Mouse (Mus musculus): ENCODE measurements around the gene Ppwd1.
"Not testable (repeated sequence)": the region's sequence is repeated elsewhere in the genome, so short reads cannot be mapped to it uniquely, and the experiment has no call there.

Ppwd1 gene

DNA sequence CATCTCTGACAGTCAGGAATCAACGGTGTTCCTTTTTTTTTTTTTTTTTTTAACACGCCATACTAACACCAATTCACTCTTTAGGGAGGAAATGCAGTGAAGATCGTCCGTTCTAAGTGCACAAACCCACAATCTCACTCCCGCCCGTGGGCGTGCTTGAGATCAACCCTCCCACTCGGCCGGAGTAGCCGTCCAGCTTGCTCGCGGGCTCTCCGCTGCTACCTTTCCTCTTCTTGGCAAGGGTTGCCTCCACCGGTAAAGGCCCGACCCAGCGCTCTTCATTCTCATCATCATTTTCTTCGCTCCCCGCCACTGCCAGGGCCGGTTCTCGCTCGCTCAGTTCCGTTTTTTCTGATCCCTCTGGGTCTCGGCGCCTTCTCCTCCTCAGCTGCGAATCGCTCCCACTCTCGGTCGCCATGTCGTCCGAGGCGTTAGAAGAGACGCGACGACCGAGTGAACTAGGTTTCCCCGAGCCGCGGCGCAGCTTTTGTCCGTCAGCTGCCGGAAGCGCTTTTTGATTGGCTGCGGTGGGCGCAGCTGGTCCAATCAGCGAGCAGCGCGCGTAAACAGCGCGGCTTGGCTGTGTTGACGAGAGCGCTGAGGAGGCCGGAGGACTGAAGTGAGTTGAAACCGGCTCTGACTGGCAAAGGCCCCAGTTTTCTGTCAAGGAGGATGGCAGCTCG, at the start of gene Ppwd1, which contains the start of gene Cenpk:
Gene Ppwd1 (minus strand): TSS at position 460 of the 683 bp plus-strand sequence.
Gene Cenpk (plus strand): TSS at position 228 of the 683 bp plus-strand sequence.
- peak; percentile 95 to 99 for DNase-seq (ENCODE audit: inconsistent age in 2 of 2, low spot score in 1 of 2)

DNA sequence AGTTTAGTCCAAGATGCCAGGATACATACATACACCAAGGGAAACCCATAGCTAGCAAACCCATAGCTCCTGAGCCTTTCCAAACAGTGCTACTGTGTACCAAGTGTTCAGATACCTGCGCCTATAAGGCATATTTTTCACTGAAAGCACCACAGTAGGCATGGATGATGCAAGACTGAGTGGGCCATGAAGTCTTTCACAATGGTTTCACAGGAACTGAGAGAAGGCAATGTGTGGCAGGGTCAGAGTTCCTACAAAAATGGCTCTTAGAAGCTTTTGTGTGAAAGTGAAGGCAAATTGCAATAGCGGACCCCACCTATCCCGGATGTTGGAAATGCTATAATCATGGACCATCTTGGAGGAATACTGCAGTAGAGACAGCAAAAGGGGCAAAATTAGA, 30.4 kb upstream of the Ppwd1 start:
- no peak for DNase-seq (ENCODE audit: inconsistent age in 2 of 2, low spot score in 1 of 2)

DNA sequence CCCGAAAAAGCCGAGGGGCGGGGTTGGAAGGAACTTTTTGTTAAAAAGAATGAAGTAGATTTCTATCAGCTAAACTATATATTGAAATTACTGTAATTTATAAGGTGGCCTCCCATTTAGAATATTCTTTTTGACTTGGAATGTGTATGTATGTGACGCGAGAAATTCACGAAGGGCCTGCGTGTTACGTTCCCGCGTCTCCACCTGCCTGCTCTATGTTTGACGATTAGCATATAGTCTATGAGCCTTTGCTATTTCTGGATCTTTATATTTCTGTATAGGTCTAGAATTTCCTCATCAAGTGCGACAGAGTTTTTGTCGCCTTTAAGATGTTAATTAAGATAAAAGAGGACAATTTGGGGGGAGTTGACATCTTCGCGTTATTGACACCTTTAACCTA, 538 bp upstream of the Ppwd1 start:
- no peak for DNase-seq (ENCODE audit: inconsistent age in 2 of 2, low spot score in 1 of 2)

DNA sequence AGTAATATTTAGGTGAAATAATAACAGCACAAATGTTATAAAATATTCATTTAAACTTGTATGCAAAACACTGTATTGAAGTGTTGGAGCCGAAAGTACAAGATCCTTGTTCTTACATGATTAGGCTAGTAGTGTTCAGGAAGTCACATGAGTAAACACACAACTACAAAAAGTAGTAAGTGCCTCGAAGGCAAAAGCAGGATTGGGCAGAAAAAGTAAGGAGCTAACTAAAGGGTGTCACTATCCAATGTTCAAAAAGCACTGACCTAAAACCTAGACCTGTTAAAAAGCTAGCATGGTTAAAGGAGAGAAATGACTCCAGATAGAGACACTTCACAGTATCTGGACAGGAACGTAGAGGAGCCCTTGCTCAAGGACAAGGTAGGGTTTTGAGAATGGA, 1.2 kb downstream of the Ppwd1 start:
- peak in 1 of 2 experiments; percentile 23 for DNase-seq (ENCODE audit: inconsistent age in 2 of 2, low spot score in 1 of 2)

DNA sequence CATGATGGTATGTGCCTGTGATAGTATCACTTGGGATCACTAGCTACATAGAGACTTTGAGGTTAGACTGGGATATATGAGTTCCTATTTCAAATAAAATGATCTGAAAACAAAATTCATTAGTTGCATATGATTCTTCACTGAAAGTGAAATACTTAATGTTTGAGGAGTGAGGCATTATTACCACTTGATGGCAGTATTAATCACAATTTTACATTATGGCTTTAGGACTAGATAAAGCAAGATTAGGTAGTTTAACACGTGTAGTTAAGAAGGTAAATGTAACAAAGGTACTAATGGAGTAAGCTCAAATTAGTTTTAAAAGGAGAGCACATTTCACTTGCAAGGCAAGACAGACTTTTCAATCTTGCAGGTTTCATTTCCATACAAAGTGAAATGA, 24.3 kb downstream of the Ppwd1 start:
- no peak for DNase-seq (ENCODE audit: inconsistent age in 2 of 2, low spot score in 1 of 2)

DNA sequence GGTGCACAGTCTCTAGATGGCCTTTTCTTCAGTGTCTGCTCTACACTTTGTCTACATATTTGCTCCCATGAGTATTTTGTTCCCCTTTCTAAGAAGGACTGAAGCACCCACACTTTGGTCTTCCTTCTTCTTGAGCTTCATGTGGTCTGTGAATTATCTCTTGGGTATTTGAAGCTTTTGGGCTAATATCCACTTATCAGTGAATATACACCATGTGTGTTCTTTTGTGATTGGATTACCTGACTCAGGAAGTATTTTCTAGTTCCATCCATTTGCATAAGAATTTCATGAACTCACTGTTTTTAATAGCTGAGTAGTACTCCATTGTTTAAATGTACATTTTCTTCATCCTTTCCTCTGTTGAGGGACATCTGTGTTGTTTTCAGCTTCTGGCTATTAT, 32.8 kb downstream of the Ppwd1 start:
- not testable (repeated sequence) for DNase-seq (ENCODE audit: inconsistent age in 2 of 2, low spot score in 1 of 2)

DNA sequence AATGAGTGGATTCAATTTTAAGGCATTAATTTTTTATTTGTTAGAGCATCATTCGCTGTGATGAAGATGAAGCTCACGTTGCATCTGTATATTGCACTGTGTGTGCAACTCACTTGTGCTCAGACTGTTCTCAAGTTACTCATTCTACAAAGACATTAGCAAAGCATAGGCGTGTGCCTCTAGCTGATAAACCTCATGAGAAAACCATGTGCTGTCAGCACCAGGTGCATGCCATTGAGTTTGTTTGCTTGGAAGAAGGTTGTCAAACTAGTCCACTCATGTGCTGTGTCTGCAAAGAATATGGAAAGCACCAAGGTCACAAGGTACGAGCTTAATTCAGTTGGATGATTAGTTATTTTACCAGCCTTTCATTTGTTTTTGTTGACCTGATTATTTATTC, 41.3 kb downstream of the Ppwd1 start:
- peak in 1 of 2 experiments; percentile 11 for DNase-seq (ENCODE audit: inconsistent age in 2 of 2, low spot score in 1 of 2)

DNA sequence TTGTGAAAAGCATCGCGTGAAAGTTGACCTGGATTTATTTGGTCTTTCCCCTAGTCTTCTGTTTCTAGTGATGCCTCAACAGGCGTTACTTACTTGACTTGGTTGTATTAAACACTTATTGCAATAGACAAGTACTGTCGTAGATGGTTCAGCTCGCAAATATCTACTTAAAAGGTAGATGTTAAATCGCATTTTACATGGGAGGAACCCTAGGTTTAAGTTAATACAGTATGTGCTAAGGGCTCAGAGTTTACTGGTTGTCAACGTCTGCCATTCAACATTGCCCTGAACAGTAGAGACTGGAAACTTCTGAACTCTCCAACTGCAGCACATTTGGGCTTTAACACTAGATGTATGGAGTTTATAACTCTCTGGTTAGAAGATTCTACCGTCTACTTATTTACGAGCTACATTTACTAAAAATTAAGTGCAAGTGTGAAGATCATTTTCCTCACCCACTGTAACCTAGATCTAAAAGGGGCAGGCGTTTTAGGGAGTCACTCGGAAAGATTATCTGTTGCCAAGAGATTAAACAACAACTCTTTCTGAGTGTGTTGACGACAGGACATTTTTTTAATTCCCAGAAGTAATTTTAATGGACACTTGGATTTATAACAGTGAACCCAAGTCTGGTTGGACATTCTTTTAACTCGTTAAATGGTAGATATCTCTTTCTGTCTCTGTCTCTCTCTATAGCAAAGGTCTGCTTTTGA, 49.3 kb downstream of the Ppwd1 start:
- no peak for DNase-seq (ENCODE audit: inconsistent age in 2 of 2, low spot score in 1 of 2)

DNA sequence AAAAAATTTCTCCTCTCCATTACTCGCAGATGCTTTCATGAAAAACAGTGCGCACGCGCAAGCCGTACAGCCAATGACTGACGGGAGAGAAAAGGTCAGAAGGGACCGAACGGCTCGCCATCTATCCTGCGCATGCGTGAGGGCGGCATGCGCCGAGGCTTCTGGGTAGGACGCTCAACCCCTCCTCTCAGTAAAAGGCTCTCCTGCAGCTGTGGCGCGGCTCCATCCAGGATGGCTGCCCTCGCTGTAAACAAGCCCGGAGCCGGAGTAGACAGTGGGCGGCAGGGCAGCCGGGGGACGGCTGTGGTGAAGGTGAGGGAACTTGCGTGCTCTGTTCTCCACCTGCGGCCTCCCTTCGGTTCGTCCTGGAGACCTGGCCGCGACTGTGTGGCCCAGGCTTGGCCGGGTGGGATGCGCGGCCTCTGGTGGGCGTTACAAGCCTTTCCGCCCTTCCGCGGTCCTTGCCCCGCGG, 50.0 kb downstream of the Ppwd1 start, which contains the start of gene Trim23:
Gene Trim23 (plus strand): TSS at position 148 of the 472 bp plus-strand sequence.
- peak; percentile 98 to 99 for DNase-seq (ENCODE audit: inconsistent age in 2 of 2, low spot score in 1 of 2)

DNA sequence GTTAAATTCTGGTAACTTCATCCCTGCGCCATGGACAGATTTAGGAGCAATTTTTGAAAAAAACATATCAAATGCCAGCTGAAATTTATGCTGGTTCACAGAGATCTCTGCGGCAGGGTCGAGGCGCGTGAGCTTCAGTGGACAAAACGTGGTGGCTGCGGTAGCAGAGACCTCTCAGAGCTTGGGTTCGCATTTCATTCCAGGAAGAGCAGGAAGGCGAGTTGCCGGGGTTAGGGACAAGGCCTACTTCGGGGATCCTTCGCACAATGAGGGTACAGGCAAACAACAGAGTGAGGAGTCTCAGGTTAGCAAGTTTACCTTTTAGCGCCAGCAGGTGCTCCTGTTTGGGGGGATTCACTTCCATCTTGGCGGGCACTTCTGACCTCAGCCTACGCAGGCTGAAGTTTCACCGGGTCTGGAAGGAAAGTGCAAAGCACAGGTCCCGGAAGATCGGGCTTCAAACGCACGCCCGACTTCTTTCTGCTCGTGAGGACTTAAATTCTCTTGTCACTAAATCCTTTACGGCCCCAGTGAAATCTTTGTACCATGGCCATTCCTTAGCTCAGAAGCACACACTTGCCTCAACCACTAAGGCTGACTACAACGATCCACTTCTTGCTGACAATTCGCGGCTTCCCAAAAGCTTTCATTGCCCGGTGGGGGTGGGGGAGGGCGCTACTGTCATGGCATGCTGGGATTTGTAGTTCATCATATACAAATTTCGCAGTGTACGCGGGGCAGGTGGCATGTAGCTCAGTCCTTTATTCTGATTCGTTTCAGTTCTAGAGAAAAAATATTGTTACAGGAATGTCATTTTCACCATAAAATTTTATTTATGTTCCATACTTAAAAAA, 50.6 kb downstream of the Ppwd1 start, which contains the start of gene Trappc13:
Gene Trappc13 (minus strand): TSS at position 674 of the 854 bp plus-strand sequence.
- peak in 1 of 2 experiments; percentile 98 for DNase-seq (ENCODE audit: inconsistent age in 2 of 2, low spot score in 1 of 2)

DNA sequence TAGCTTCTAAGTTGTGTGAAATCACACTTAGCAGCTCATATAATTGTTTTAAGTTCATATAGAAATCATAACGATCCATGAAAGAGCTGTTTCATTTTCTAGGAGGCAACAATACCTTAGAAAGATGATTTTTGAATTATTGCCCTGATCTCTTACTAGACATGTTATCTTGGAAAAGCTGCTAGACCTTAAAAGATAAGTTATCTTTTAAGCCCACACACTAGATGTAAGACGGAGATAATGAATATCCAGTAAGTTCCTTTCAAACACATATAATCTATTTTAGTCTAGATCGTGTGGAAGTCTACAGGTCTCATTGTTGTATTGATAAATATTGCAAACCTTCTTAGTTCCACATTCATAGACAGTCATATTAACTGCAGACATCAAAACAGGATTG, 51.8 kb downstream of the Ppwd1 start:
- no peak for DNase-seq (ENCODE audit: inconsistent age in 2 of 2, low spot score in 1 of 2)

DNA sequence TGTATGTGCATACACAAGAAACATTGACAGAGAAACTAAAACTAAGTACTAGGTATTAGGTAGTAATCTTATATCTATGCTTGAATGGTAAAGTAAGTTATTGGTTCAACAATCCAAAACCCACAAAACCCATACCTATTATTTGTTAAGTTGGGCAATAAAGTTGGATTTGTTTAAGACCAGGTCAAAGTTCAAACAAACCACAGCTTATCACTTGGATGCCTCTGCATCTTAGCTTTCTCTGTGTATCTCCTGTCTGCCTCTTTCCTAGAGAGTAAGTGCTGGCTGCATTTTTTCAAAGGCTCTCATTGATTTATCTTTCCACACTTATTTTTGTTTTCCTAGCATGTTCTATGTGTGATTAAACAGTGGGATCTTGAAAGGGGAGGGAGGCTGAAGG, 56.1 kb downstream of the Ppwd1 start:
- no peak for DNase-seq (ENCODE audit: inconsistent age in 2 of 2, low spot score in 1 of 2)

DNA sequence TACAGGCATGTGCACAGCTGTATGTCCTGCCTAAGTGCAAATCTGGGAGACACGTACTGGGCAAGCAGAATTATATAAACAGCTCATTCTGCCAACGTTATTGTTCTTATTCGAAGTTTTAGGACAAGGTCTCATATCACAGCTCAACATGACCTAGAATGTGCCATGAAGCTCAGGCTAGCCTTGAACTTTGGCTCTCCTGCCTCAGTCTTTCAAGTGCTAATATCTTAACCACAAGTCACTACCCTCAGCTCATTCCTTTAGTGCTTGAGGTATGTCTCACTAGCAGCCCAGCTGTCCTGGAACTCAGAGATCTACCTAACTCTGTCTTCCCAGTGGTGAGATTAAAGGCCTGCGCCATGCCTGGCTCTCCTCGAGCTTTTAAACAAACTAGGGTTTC, 56.9 kb downstream of the Ppwd1 start:
- peak; percentile 10 to 62 for DNase-seq (ENCODE audit: inconsistent age in 2 of 2, low spot score in 1 of 2)

DNA sequence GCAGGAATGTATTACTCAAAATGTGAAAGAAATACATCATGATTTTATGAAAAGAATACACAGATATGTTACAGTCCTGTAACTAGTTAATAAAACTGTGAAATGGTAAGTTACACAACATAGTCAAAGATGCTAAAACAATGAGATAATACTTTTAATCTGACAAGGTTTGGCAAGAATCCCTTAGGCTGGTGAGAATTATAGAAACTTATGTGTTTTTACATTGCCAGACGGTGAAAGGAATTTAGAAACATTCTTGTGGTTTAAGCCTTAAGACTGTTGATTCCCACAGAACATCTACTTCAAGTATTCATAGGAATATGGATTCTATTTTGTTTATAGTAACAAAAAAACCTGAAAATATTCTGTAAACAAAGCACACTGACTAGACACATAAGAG, 73.0 kb downstream of the Ppwd1 start:
- DNase-seq (ENCODE audit: inconsistent age in 2 of 2, low spot score in 1 of 2), result no peak
